Mouse (Mus musculus) heart, embryonic 15.5 days (tissue): ENCODE results near the gene 1700001K19Rik. TPM values are rescaled to one million over a fixed set of nuclear protein-coding genes. Genes with fewer than 3 reads are reported as not detected.
A peak's percentile ranks its signal among the peaks of the same experiment; 100 is the strongest.
"Not testable (repeated sequence)": the region's sequence is repeated elsewhere in the genome, so short reads cannot be mapped to it uniquely, and the experiment has no call there.

Experiments used
- ATAC-seq: fragments of 200-750 bp; cut with Nextera tagmentation; replicated peaks from 2 replicates; pipeline ENCODE4 v1.8.0; 2017; ENCODE audit warnings: low read depth, moderate TSS enrichment; ENCODE audit not compliant: insufficient number of reproducible peaks, insufficient read depth, low FRiP score
- H3K27ac ChIP-seq: fragments of 300-500 bp; sonication (generic); 2 replicates; pipeline ENCODE4 v1.5.1; 2015; ENCODE audit warnings: mild to moderate bottlenecking, inconsistent platforms
- H3K27me3 ChIP-seq: fragments of 300-500 bp; sonication (generic); 2 replicates; pipeline ENCODE4 v1.6.1; 2015; ENCODE audit warnings: inconsistent platforms
- H3K36me3 ChIP-seq: fragments of 300-500 bp; sonication (generic); 2 replicates; pipeline ENCODE4 v1.6.1; 2015; ENCODE audit warnings: mild to moderate bottlenecking, inconsistent platforms
- H3K4me1 ChIP-seq: fragments of 300-500 bp; sonication (generic); replicated peaks from 2 replicates; pipeline ENCODE4 v1.6.1; 2015; ENCODE audit warnings: inconsistent platforms
- H3K4me2 ChIP-seq: fragments of 300-500 bp; sonication (generic); 2 replicates; pipeline ENCODE4 v1.6.1; 2015; ENCODE audit warnings: inconsistent platforms, mild to moderate bottlenecking, moderate library complexity
- H3K4me3 ChIP-seq: fragments of 300-500 bp; sonication (generic); 2 replicates; pipeline ENCODE4 v1.5.1; 2015; ENCODE audit warnings: mild to moderate bottlenecking, inconsistent platforms
- H3K9ac ChIP-seq: fragments of 300-500 bp; sonication (generic); 2 replicates; pipeline ENCODE4 v1.6.1; 2015; ENCODE audit warnings: mild to moderate bottlenecking, inconsistent platforms
- H3K9me3 ChIP-seq: fragments of 300-500 bp; sonication (generic); replicated peaks from 2 replicates; pipeline ENCODE4 v1.6.1; 2016; ENCODE audit warnings: inconsistent platforms
- WGBS: fragments of 180-500 bp; shearing (Covaris S2); methylation state at CpG from one replicate; pipeline ENCODE4 v1.1.7; 2015; ENCODE audit warnings: mixed read lengths; 5-methylcytosine and 5-hydroxymethylcytosine counted together
- polyA plus RNA-seq: library from polyadenylated mRNA; unstranded; fragments of >200 nt; fragmentation: Nextera tagmentation; extraction: Ambion mirVana; gene quantifications from 2 replicates; pipeline ENCODE4 v1.2.1, GENCODE M21; 2015

Gene 1700001K19Rik
- polyA plus RNA-seq, 1 experiment from 2014 or later, result not detected

DNA sequence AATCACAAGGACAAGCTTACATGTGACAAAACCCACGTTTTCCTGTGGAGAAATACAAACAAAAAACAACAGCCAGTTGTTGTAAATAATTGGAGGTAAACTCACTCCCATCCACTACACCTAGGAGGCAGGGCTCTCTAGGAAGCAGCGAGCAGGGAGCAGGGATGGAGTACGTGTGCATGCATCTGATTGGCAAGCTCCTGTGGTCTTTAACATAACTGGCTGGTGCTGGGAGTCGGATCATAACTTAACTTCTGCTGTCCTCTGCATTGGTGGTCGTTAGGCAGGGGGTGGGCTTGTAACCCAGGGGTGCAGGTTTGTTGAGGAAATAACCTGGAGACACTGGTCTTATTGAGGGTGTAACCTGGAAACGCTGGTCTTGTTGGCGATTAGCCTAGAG lies 21.3 kb upstream of the 1700001K19Rik start:
- no peaks in the 10 kb centered on the region for H3K9me3 ChIP-seq
- ATAC-seq, result no peak
- no peaks in the 10 kb centered on the region for H3K27me3 ChIP-seq
- peaks cover 30% of the 10 kb centered on the region for H3K4me1 ChIP-seq
- H3K9ac ChIP-seq, result no peak overlapping the region
- no peak overlapping the region for H3K4me2 ChIP-seq
- H3K27ac ChIP-seq, result peak overlapping the region; percentile 57
- no peaks in the 10 kb centered on the region for H3K36me3 ChIP-seq
- H3K4me3 ChIP-seq, result no peak overlapping the region
- 61% methylated on average over 7 of the region's 7 CpGs for WGBS

DNA sequence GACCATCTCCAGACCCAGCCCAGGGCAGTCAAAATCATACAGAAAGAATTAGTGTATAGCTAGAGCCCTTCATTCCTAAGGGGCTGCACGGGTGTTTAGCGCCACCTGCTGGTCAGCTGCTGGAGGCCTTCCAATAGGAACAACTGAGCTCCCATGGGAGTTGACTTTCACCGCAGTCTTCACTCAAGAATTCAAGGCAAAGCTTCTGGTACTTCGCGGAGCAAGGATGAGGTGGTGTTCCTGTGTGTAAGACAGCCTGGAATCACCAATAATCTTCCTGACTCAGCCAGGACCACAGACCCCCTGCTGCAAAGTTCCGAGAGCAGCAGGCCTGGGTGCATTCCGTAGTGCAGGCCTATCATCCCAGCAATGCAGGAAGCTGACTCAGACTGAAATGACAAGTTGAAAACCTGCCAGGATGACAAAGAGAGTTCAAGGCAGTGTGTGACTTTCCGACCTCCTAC lies 20.6 kb upstream of the 1700001K19Rik start:
- Histone ChIP-seq H3K4me1 (peaks cover 36% of the 10 kb centered on the region), H3K27me3 (no peaks in the 10 kb centered on the region), H3K9ac (no peak overlapping the region), H3K4me2 (peak overlapping the region; percentile 53), H3K4me3 (peak overlapping the region; percentile 19; the same call in 1 of the 2 replicates), H3K27ac (peak overlapping the region; percentile 57), H3K9me3 (no peaks in the 10 kb centered on the region), H3K36me3 (no peaks in the 10 kb centered on the region)
- 8% methylated on average over 8 of the region's 8 CpGs for WGBS
- peak; percentile 66 for ATAC-seq

DNA sequence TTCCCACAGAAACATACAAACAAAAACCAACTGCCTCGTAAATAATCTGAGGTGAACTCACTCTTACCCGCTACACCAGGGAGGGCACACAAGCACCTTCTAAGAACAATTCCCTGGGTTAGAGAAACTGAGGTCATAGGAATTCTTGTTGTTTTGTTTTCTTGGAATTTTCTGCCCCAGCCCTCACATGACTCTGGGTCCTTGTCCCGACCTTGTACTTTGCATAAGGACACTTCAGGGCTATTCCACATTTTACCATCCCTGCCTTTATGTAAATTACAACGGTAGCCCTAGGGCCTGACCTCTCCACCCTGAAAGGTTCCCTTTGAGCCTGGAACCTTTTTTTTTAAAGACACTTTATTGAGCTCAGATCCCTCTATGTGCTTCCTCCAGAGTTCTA lies 20.1 kb upstream of the 1700001K19Rik start, which contains the start of gene Hsp90aa1:
Gene Hsp90aa1 (minus strand): TSS at position 173 of the 400 bp plus-strand sequence.
- Histone ChIP-seq H3K36me3 (no peaks in the 10 kb centered on the region), H3K4me2 (peak within 1 kb of the TSS; percentile 53), H3K4me3 (peak within 1 kb of the TSS; percentile 19; the same call in 1 of the 2 replicates), H3K9me3 (no peaks in the 10 kb centered on the region), H3K27me3 (no peaks in the 10 kb centered on the region), H3K9ac (no peak within 1 kb of the TSS), H3K4me1 (peaks cover 36% of the 10 kb centered on the region), H3K27ac (peak within 1 kb of the TSS; percentile 57)
- WGBS, result 49% methylated on average over 4 of the region's 4 CpGs
- no peak for ATAC-seq

DNA sequence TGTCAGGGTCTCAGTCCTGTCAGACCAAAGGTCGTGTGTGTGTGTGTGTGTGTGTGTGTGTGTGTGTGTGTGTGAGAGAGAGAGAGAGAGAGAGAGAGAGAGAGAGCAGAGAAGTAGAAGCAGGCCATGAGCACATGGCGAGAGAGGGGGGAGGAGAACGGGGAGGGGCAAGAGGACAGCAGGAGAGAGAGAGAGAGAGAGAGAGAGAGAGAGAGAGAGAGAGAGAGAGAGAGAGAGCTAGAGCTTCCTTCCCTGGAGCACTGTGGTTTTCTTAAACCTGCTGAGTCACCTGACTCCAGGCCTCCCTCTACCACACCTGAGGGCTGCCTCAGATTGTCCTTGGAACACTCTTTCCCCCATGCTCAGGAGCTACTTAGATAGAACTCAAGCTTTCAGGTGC lies 18.9 kb upstream of the 1700001K19Rik start:
- not testable (repeated sequence) for H3K27me3 ChIP-seq, H3K36me3 ChIP-seq, H3K4me3 ChIP-seq, H3K9ac ChIP-seq, ATAC-seq, H3K9me3 ChIP-seq, H3K4me2 ChIP-seq, H3K27ac ChIP-seq
- peaks cover 37% of the 10 kb centered on the region for H3K4me1 ChIP-seq
- 30% methylated on average over 3 of the region's 3 CpGs for WGBS

DNA sequence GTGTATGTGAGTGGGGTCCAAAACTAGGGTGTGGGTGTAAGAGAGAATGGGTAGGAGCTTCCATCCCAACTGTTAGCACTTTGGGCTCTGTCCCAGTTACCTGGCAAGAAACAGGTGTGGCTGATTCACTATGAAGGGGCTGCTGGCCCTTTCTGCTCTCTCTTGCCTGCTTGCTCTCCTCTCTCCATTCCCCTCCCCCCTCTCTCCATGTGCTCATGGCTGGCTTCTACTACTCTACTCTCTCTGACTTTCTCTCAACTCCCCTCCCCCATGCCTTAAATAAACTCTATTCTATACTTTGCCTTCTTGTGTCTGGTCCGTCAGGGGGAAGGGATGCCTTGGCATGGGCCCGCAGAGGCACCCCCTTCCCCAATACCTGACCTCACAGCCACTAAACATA lies 18.3 kb upstream of the 1700001K19Rik start:
- H3K27me3 ChIP-seq, result no peaks in the 10 kb centered on the region
- peaks cover 37% of the 10 kb centered on the region for H3K4me1 ChIP-seq
- H3K27ac ChIP-seq, result no peak overlapping the region
- no peaks in the 10 kb centered on the region for H3K9me3 ChIP-seq
- H3K4me3 ChIP-seq, result no peak overlapping the region
- H3K36me3 ChIP-seq, result no peaks in the 10 kb centered on the region
- 49% methylated on average over 2 of the region's 2 CpGs for WGBS
- no peak overlapping the region for H3K9ac ChIP-seq
- H3K4me2 ChIP-seq, result no peak overlapping the region
- no peak for ATAC-seq

DNA sequence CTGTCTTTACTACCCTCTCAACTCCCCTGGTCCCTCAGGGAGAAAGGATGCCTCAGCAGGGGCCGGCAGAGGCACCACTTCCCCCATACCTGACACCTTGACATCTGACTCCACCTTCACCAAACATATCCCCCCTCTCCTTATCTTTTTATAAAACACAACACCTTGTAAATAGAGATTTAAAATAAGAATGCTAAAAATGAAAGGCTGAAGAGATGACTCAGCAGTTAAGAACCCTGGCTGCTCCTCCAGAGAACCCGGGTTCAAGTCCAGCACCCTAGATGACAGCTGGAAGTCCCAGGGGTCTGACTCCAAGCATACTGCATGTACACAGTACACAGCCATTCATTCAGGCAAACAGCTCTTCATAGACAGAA lies 16.7 kb upstream of the 1700001K19Rik start:
- 47% methylated on average over 2 of the region's 2 CpGs for WGBS
- no peak overlapping the region for H3K27ac ChIP-seq
- no peak overlapping the region for H3K9ac ChIP-seq
- no peak overlapping the region for H3K4me3 ChIP-seq
- no peaks in the 10 kb centered on the region for H3K9me3 ChIP-seq
- H3K27me3 ChIP-seq, result no peaks in the 10 kb centered on the region
- peaks cover 44% of the 10 kb centered on the region for H3K4me1 ChIP-seq
- peak overlapping the region; percentile 35 for H3K4me2 ChIP-seq
- peaks cover 6% of the 10 kb centered on the region; the same call in 1 of the 2 replicates for H3K36me3 ChIP-seq
- no peak for ATAC-seq

DNA sequence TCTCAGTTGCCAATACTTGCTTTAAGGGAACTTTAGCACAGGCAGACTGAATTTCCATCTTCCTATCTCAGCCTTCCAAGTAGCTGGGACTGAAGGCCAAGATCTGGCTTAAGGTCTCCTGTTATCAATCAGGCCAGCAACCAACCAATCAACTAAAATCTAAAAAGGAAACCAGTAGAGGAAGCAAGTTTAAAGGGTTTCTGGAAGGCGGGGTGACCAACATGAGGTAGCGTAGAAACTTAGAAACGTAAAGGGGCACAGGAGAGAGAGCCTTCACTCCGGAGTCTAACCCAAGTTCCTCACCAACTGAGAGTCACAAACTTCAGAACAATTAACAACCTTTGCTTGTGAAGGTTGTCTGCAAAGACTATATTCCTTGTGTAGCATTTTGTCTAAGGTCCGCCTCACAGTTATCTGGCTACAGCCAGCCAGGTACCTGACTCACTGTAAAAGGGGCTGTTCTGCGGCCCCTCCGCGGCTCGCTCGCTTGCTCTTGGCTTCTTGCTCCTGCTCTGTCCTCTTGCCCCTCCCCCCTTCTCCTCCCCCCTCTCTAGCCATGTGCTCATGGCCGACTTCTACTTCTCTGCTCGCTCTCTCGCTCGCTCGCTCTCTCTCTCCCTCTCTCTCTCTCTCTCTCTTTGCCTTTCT lies 16.2 kb upstream of the 1700001K19Rik start:
- ATAC-seq, result no peak
- no peak overlapping the region for H3K4me3 ChIP-seq
- peaks cover 7% of the 10 kb centered on the region; the same call in 1 of the 2 replicates for H3K36me3 ChIP-seq
- H3K4me2 ChIP-seq, result peak overlapping the region; percentile 35
- H3K9me3 ChIP-seq, result no peaks in the 10 kb centered on the region
- no peak overlapping the region for H3K27ac ChIP-seq
- peaks cover 46% of the 10 kb centered on the region for H3K4me1 ChIP-seq
- 30% methylated on average over 13 of the region's 15 CpGs for WGBS
- no peaks in the 10 kb centered on the region for H3K27me3 ChIP-seq
- no peak overlapping the region for H3K9ac ChIP-seq

DNA sequence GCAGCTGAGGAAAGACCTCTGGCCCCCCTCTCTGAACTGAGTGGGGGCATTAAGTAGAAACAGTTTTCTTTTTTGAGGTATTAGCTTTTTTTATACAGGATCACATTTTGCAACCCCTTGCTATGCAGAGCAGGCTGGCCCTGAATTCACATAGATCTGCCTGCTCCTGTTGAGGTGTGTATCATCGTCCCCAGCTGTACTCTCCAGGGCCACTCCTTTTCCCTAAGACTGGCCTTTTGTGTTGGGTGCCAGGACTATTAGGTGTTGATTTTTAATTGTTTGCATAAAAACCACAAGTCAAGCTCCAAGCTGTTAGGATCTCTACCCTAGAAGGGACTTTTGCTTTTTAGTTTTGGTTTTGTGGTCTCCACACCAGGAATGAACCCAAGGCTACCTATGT lies 15.7 kb upstream of the 1700001K19Rik start:
- Histone ChIP-seq H3K4me3 (no peak overlapping the region), H3K4me1 (peaks cover 44% of the 10 kb centered on the region), H3K27ac (no peak overlapping the region), H3K4me2 (no peak overlapping the region; the same call in 1 of the 2 replicates), H3K27me3 (no peaks in the 10 kb centered on the region), H3K9me3 (no peaks in the 10 kb centered on the region), H3K36me3 (peaks cover 11% of the 10 kb centered on the region; the same call in 1 of the 2 replicates), H3K9ac (no peak overlapping the region)
- 87% methylated on average over 1 of the region's 1 CpGs for WGBS
- no peak for ATAC-seq

DNA sequence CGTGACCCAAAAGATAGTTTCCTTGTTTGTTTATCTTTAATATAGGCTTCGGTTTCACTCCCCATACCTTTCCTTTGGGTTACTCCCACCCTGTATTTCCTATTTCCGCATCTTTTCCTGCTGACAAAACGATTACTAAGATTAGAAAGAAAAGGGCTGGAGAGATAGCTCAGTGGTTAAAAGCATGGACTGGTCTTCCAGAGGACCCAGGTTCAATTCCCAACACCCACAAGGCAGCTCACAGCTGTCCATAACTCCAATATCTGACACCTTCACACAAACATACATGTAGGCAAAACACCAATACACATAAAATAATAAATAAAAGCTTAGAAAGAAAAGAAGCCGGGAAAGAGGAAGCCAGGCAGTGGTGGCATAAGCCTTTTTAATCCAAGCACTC lies 15.0 kb upstream of the 1700001K19Rik start:
- no peaks in the 10 kb centered on the region for H3K27me3 ChIP-seq
- peaks cover 42% of the 10 kb centered on the region for H3K4me1 ChIP-seq
- H3K36me3 ChIP-seq, result peaks cover 15% of the 10 kb centered on the region
- no peaks in the 10 kb centered on the region for H3K9me3 ChIP-seq
- H3K4me3 ChIP-seq, result peak overlapping the region; percentile 98; the same call in 1 of the 2 replicates
- H3K9ac ChIP-seq, result no peak overlapping the region
- ATAC-seq, result no peak
- H3K27ac ChIP-seq, result no peak overlapping the region
- WGBS, result 66% methylated on average over 5 of the region's 5 CpGs
- H3K4me2 ChIP-seq, result no peak overlapping the region

DNA sequence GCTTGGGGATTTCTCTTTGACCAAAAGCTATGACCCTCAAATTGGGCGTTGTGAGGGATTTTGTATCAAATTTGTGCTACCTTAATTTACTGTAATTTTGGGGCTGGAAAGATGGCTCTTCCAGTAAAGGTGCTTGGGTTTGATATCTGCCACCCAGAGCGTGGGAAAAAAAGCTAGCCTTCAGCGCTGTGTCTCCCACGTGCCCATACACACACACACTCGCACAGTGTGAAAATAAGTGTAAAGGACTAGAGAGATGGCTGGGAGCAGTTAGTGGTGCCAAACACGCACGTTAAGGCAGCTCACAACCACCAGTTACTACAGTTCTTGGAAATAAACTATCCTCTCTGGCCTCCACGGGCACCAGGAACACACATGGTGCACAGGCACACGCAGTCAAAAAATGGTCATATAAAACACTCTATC lies 14.6 kb upstream of the 1700001K19Rik start:
- peak overlapping the region; percentile 77 for H3K4me2 ChIP-seq
- H3K27ac ChIP-seq, result peak overlapping the region; percentile 86
- H3K4me1 ChIP-seq, result peaks cover 42% of the 10 kb centered on the region
- H3K9ac ChIP-seq, result peak overlapping the region; percentile 83
- no peaks in the 10 kb centered on the region for H3K27me3 ChIP-seq
- WGBS, result 48% methylated on average over 9 of the region's 9 CpGs
- H3K9me3 ChIP-seq, result no peaks in the 10 kb centered on the region
- H3K36me3 ChIP-seq, result peaks cover 15% of the 10 kb centered on the region
- ATAC-seq, result no peak
- H3K4me3 ChIP-seq, result peak overlapping the region; percentile 98

DNA sequence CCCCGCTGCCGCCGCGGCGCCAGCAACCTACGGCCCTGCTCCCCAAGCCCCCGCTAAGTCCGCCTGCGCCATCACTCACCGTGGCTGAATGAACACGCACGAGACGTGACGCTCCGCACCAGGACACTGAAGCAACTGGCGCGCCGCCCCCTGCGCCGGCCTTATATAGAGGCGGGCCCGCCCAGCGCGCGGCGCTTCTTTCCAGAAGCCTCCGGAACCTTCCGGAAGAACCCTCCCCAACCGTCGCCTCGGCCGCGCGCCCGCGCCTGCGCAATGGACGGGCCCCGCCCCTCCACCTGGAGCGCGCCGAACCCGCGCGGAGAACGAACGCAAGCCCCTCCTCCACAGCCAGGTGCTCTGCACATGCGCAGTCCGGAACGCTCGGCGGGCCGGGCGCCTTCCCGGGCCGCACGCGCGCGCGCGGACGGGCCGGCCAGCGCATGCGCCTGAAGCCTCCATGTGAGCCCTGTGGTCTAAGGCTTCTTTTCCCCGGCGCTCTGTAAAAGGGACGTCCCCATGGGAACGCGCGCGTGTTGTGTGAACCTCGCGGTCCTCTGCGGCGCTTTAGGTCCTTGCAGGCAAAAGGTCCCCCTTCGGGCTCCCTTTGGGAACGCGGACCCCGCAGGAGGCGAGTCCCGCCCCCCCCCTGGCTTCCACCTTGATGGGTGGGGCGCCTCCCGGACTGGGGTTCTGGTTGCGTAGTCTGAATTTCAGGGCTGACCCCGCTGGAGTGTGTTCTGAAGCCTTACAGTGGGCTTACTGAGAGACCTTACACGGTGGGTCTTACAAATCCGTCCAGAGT lies 14.0 kb upstream of the 1700001K19Rik start:
- H3K36me3 ChIP-seq, result peaks cover 21% of the 10 kb centered on the region
- peak; percentile 93 for ATAC-seq
- WGBS, result under 1% methylated on average over 88 of the region's 89 CpGs
- peak overlapping the region; percentile 99 for H3K9ac ChIP-seq
- H3K4me2 ChIP-seq, result peak overlapping the region; percentile 77
- H3K4me1 ChIP-seq, result peaks cover 41% of the 10 kb centered on the region
- H3K27me3 ChIP-seq, result no peaks in the 10 kb centered on the region
- no peaks in the 10 kb centered on the region for H3K9me3 ChIP-seq
- H3K27ac ChIP-seq, result peak overlapping the region; percentile 96
- peak overlapping the region; percentile 98 for H3K4me3 ChIP-seq
